Mouse (Mus musculus) heart, embryonic 15.5 days (tissue): ENCODE results near the gene Srcap. TPM values are rescaled to one million over a fixed set of nuclear protein-coding genes. Genes with fewer than 3 reads are reported as not detected.

Source experiments
- ATAC-seq: fragments of 200-750 bp; cut with Nextera tagmentation; replicated peaks from 2 replicates; pipeline ENCODE4 v1.8.0; 2017; ENCODE audit warnings: low read depth, moderate TSS enrichment; ENCODE audit not compliant: insufficient number of reproducible peaks, insufficient read depth, low FRiP score
- H3K27ac ChIP-seq: fragments of 300-500 bp; sonication (generic); 2 replicates; pipeline ENCODE4 v1.5.1; 2015; ENCODE audit warnings: mild to moderate bottlenecking, inconsistent platforms
- H3K27me3 ChIP-seq: fragments of 300-500 bp; sonication (generic); 2 replicates; pipeline ENCODE4 v1.6.1; 2015; ENCODE audit warnings: inconsistent platforms
- H3K36me3 ChIP-seq: fragments of 300-500 bp; sonication (generic); 2 replicates; pipeline ENCODE4 v1.6.1; 2015; ENCODE audit warnings: mild to moderate bottlenecking, inconsistent platforms
- H3K4me1 ChIP-seq: fragments of 300-500 bp; sonication (generic); replicated peaks from 2 replicates; pipeline ENCODE4 v1.6.1; 2015; ENCODE audit warnings: inconsistent platforms
- H3K4me2 ChIP-seq: fragments of 300-500 bp; sonication (generic); 2 replicates; pipeline ENCODE4 v1.6.1; 2015; ENCODE audit warnings: inconsistent platforms, mild to moderate bottlenecking, moderate library complexity
- H3K4me3 ChIP-seq: fragments of 300-500 bp; sonication (generic); 2 replicates; pipeline ENCODE4 v1.5.1; 2015; ENCODE audit warnings: mild to moderate bottlenecking, inconsistent platforms
- H3K9ac ChIP-seq: fragments of 300-500 bp; sonication (generic); 2 replicates; pipeline ENCODE4 v1.6.1; 2015; ENCODE audit warnings: mild to moderate bottlenecking, inconsistent platforms
- H3K9me3 ChIP-seq: fragments of 300-500 bp; sonication (generic); replicated peaks from 2 replicates; pipeline ENCODE4 v1.6.1; 2016; ENCODE audit warnings: inconsistent platforms
- WGBS: fragments of 180-500 bp; shearing (Covaris S2); methylation state at CpG from one replicate; pipeline ENCODE4 v1.1.7; 2015; ENCODE audit warnings: mixed read lengths; 5-methylcytosine and 5-hydroxymethylcytosine counted together
- polyA plus RNA-seq: library from polyadenylated mRNA; unstranded; fragments of >200 nt; fragmentation: Nextera tagmentation; extraction: Ambion mirVana; gene quantifications from 2 replicates; pipeline ENCODE4 v1.2.1, GENCODE M21; 2015

The Srcap gene
- polyA plus RNA-seq, 1 experiment from 2014 or later = 25.7 TPM

GRCm38 (mm10) chr7:127549116-127549835 lies 37.5 kb downstream of the Srcap start:
- Histone ChIP-seq H3K9ac (no peak overlapping the region), H3K36me3 (peaks cover 74% of the 10 kb centered on the region), H3K4me3 (no peak overlapping the region), H3K9me3 (no peaks in the 10 kb centered on the region), H3K27ac (no peak overlapping the region), H3K4me2 (no peak overlapping the region), H3K4me1 (peaks cover 3% of the 10 kb centered on the region; the same call in 1 of the 2 replicates), H3K27me3 (no peaks in the 10 kb centered on the region)
- no peak for ATAC-seq
- WGBS = 80% methylated on average over 15 of the region's 15 CpGs

DNA sequence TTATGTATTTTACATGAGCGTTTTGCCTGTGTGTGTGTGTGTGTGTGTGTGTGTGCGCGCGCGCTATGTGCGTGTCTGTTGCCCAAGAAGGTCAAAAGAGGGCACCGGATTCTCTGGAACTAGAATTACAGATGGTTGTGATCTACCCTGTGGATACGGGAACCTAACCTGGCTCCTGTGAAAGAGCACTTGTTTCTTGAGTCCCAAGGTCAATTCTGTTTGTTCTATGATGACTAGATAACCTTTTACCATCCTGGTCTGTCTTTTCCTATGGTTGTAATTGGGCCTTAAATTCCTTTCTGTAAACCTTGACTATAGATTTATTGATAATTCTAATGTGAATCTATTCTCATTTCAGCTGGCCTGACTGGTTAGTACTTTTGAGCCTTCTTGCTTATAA lies 39.8 kb downstream of the Srcap start:
- Histone ChIP-seq H3K4me3 (no peak overlapping the region), H3K27ac (no peak overlapping the region), H3K9me3 (no peaks in the 10 kb centered on the region), H3K4me2 (no peak overlapping the region), H3K4me1 (peaks cover 3% of the 10 kb centered on the region; the same call in 1 of the 2 replicates), H3K36me3 (peaks cover 77% of the 10 kb centered on the region), H3K9ac (no peak overlapping the region), H3K27me3 (no peaks in the 10 kb centered on the region)
- WGBS = 94% methylated on average over 8 of the region's 8 CpGs
- no peak for ATAC-seq

DNA sequence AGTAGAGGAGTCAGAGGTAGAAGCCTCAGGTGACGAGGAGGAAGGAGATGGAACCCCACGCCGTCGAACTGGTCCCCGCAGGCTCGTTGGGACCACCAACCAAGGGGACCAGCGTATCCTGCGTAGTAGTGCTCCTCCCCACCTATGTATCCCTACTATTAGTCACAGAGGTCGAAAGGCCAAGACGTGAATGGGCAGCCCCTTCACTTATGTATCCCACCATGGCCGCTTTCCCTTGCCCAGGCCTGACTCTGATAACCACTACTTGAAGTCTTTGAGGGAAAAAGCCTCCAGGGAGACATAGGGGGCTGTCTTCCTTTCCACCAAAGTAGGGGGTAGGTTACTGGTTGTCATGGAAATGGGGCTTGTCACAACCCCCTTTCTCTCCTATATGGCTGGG lies 48.8 kb downstream of the Srcap start:
- H3K4me1 ChIP-seq = peaks cover 13% of the 10 kb centered on the region
- peaks cover 69% of the 10 kb centered on the region for H3K36me3 ChIP-seq
- H3K9me3 ChIP-seq = no peaks in the 10 kb centered on the region
- no peak overlapping the region for H3K4me3 ChIP-seq
- no peak overlapping the region for H3K4me2 ChIP-seq
- H3K27ac ChIP-seq = no peak overlapping the region
- 93% methylated on average over 11 of the region's 11 CpGs for WGBS
- no peaks in the 10 kb centered on the region for H3K27me3 ChIP-seq
- no peak overlapping the region for H3K9ac ChIP-seq
- no peak for ATAC-seq

DNA sequence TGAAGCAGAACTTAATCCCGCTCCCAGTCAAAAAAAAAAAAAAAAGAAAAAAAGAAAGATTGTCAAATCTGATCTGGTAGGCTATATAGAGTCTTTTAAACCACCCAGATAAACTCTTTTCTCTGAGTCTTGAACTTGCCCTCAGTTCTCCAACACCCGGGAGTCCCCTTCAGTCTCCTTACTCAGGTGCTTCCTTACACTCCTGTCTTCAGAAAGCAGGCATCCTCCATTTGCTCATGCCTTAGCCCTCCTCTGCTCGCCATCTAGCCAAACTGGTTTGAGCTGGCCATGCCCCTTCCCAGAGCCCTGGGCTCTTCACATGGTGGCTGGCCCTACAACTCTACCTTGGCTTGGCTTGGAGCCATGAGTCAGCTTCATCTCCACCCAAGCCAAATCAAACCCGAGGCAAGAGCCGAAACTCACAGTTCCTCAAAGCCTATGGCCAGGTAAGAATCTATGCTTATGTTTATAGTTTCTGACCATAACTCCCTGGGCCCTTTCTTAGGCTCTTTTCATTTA lies 49.6 kb downstream of the Srcap start, which contains the start of gene Tmem265:
Gene Tmem265 (plus strand): TSS at position 51 of the 519 bp plus-strand sequence.
- Histone ChIP-seq H3K27ac (no peak within 1 kb of the TSS), H3K9ac (no peak within 1 kb of the TSS), H3K4me1 (peaks cover 13% of the 10 kb centered on the region), H3K4me2 (no peak within 1 kb of the TSS), H3K9me3 (no peaks in the 10 kb centered on the region), H3K4me3 (no peak within 1 kb of the TSS), H3K36me3 (peaks cover 68% of the 10 kb centered on the region), H3K27me3 (no peaks in the 10 kb centered on the region)
- WGBS = 91% methylated on average over 5 of the region's 5 CpGs
- ATAC-seq = no peak

- ATAC-seq = peak; percentile 81
- Histone ChIP-seq H3K4me1 (peaks cover 13% of the 10 kb centered on the region), H3K9me3 (no peaks in the 10 kb centered on the region), H3K36me3 (peaks cover 54% of the 10 kb centered on the region), H3K4me2 (no peak overlapping the region), H3K4me3 (no peak overlapping the region), H3K27ac (peak overlapping the region; percentile 31), H3K27me3 (no peaks in the 10 kb centered on the region), H3K9ac (no peak overlapping the region)
- 60% methylated on average over 6 of the region's 6 CpGs for WGBS
Observed at GRCm38 (mm10) chr7:127564381-127565150, 52.8 kb downstream of the Srcap start.

DNA sequence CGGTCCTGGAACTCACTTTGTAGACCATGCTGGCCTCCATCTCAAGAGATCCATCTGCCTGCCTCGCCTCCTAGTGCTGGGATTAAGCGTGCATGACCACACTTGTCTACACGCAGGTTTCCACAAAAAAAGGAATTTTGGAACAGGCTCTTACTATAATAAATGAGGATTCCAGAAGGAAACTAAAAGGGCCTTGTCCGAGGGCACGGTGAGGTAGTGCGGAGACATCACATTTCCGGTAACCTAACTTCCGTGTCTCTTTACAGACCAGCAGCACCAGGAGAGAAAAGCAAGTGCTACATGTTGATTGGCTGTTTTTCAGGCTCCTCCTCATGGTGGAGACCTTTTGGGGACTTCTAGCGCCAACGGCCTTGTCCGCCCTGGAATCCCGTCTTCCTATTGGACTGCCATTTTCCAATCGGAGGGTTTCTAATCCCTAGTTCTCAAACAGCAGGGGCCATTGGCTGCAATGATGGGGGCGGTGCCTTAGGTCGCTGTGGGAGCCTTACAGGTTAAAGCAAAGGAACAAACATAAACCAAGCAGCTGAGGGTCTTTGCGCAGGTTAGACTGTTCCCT lies 61.2 kb downstream of the Srcap start, which contains the start of gene Phkg2:
Gene Phkg2 (plus strand): TSS at position 446 of the 577 bp plus-strand sequence.
- Histone ChIP-seq H3K27me3 (no peaks in the 10 kb centered on the region), H3K27ac (peak within 1 kb of the TSS; percentile 78), H3K9me3 (no peaks in the 10 kb centered on the region), H3K4me2 (peak within 1 kb of the TSS; percentile 85), H3K4me3 (peak within 1 kb of the TSS; percentile 79), H3K4me1 (peaks cover 22% of the 10 kb centered on the region), H3K9ac (peak within 1 kb of the TSS; percentile 77), H3K36me3 (peaks cover 19% of the 10 kb centered on the region)
- under 1% methylated on average over 17 of the region's 17 CpGs for WGBS
- ATAC-seq = peak; percentile 96

DNA sequence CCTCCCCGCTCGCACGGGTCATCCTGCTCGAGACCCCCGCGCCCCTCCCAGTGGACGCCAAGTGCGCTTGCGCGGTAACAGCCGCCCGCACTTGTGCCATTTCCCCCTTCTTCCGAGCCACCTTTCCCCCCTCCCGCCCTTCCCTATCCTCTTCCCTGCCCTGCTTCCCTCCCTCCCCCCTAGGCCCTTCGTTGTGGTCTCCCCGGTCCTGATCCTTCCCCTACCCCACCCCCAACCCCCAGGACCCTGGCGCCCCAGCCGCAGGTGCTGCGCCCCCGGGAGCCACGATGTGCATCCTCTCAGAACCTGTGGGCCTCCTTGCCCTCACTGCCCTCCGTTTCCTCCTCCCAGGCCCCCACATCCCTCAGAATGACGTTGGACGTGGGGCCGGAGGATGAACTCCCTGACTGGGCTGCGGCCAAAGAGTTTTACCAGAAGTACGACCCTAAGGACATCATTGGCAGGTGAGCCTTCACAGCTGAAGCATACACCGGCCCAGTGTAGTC lies 61.8 kb downstream of the Srcap start:
- peak; percentile 47 for ATAC-seq

DNA sequence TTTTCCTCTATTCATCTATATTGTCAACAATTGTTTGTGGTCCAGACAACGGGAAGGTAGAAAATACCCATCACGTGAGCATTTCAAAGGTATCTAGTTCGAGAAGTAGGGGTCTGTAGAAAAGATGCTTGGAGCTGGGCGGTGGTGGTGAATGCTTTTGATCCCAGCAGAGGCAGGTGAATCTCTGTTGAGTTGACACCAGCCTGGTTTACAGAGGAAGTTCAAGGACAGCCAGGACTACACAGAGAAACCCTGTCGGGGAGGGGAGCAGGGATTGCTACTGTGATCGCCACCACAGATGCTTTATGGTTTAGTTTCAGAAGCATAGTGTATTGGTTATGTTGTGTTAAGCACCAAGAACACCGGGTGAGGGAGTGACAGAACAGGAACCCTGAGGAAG lies 62.3 kb downstream of the Srcap start:
- WGBS = 18% methylated on average over 7 of the region's 7 CpGs
- peak overlapping the region; percentile 85 for H3K4me2 ChIP-seq
- peak overlapping the region; percentile 79 for H3K4me3 ChIP-seq

More for the DNA sequence above, 61.8 kb downstream of the Srcap start:
- Histone ChIP-seq H3K9ac (peak overlapping the region; percentile 77), H3K27ac (peak overlapping the region; percentile 78), H3K4me1 (peaks cover 22% of the 10 kb centered on the region), H3K4me2 (peak overlapping the region; percentile 85), H3K4me3 (peak overlapping the region; percentile 79), H3K9me3 (no peaks in the 10 kb centered on the region), H3K27me3 (no peaks in the 10 kb centered on the region), H3K36me3 (peaks cover 24% of the 10 kb centered on the region)
- WGBS = under 1% methylated on average over 25 of the region's 28 CpGs

GRCm38 (mm10) chr7:127583260-127583659 lies 71.5 kb downstream of the Srcap start:
- H3K27me3 ChIP-seq = no peaks in the 10 kb centered on the region
- no peak overlapping the region for H3K27ac ChIP-seq
- no peak overlapping the region for H3K4me2 ChIP-seq
- H3K4me3 ChIP-seq = no peak overlapping the region
- ATAC-seq = no peak
- WGBS = 89% methylated on average over 6 of the region's 6 CpGs
- no peaks in the 10 kb centered on the region for H3K9me3 ChIP-seq
- peaks cover 60% of the 10 kb centered on the region for H3K36me3 ChIP-seq
- H3K9ac ChIP-seq = no peak overlapping the region
- peaks cover 10% of the 10 kb centered on the region for H3K4me1 ChIP-seq

More for the DNA sequence above, 62.3 kb downstream of the Srcap start:
- ATAC-seq = no peak
- Histone ChIP-seq H3K27me3 (no peaks in the 10 kb centered on the region), H3K36me3 (peaks cover 23% of the 10 kb centered on the region), H3K27ac (no peak overlapping the region), H3K4me1 (peaks cover 22% of the 10 kb centered on the region), H3K9ac (peak overlapping the region; percentile 77), H3K9me3 (no peaks in the 10 kb centered on the region)

DNA sequence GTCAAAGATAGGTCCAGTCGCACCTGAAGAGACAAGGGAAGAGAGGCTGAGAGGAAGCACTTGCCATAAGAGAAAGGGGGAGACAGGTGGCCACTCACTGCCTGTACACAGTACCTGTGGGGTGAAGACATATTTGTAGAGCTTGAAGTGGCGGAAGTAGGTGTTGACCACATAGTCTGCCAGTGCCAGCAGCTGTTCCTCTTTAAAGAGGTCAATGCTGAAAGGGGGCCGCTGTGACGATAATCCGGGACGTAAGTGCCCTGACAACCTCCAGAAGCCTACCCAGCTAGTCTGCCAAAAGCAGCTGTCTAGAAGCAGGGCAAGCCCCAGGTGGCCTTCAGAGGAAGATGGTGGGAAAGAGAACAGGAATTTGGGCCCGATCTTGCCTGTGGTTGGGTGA lies 73.2 kb downstream of the Srcap start:
- Histone ChIP-seq H3K4me3 (no peak overlapping the region), H3K4me1 (peaks cover 18% of the 10 kb centered on the region), H3K9me3 (no peaks in the 10 kb centered on the region), H3K9ac (no peak overlapping the region), H3K27me3 (no peaks in the 10 kb centered on the region), H3K36me3 (peaks cover 51% of the 10 kb centered on the region), H3K4me2 (no peak overlapping the region), H3K27ac (no peak overlapping the region)
- ATAC-seq = no peak
- 81% methylated on average over 7 of the region's 7 CpGs for WGBS

GRCm38 (mm10) chr7:127586149-127586548 lies 74.4 kb downstream of the Srcap start:
- Histone ChIP-seq H3K36me3 (peaks cover 51% of the 10 kb centered on the region), H3K4me3 (no peak overlapping the region), H3K4me1 (peaks cover 22% of the 10 kb centered on the region), H3K27me3 (no peaks in the 10 kb centered on the region), H3K9ac (no peak overlapping the region), H3K27ac (no peak overlapping the region), H3K9me3 (no peaks in the 10 kb centered on the region), H3K4me2 (no peak overlapping the region)
- no peak for ATAC-seq
- 80% methylated on average over 6 of the region's 6 CpGs for WGBS
